Mouse (Mus musculus) cortical plate, adult 2 months (tissue): ENCODE data around the gene Rsl24d1.

Source experiments
- CTCF ChIP-seq: fragments of 200-500 bp; IDR thresholded peaks from 2 replicates; pipeline ENCODE4 v1.5.1; 2011; ENCODE audit warnings: mild to moderate bottlenecking, control low read depth, low read length; ENCODE audit not compliant: insufficient read depth; ENCODE audit errors: extremely low read depth
- POLR2A ChIP-seq: fragments of 200-500 bp; IDR thresholded peaks from 2 replicates; pipeline ENCODE4 v1.6.1; 2011; ENCODE audit warnings: mild to moderate bottlenecking, low read length, control low read depth; ENCODE audit not compliant: insufficient read depth; ENCODE audit errors: extremely low read depth

DNA sequence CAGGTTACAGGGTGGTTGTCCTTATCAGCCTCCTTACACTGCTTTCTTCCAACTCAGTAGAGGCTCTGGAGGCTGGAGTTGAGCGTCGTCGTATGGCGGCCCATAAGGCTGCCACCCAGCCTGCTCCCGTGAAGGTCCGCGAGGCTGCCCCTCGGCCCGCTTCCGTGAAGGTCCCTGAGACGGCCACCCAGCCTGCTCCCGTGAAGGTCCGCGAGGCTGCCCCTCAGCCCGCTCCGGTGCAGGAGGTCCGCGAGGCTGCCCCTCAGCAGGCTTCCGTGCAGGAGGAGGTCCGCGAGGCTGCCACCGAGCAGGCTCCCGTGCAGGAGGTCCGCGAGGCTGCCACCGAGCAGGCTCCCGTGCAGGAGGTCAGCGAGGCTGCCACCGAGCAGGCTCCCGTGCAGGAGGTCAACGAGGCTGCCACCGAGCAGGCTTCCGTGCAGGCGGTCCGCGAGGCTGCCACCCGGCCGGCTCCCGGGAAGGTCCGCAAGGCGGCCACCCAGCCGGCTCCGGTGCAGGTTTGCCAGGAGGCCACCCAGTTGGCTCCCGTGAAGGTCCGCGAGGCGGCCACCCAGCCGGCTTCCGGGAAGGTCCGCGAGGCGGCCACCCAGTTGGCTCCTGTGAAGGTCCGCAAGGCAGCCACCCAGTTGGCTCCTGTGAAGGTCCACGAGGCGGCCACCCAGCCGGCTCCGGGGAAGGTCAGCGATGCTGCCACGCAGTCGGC lies 9.9 kb upstream of the Rsl24d1 start:
- no peak for TF ChIP-seq CTCF
- no peak for TF ChIP-seq POLR2A
